Mouse (Mus musculus) E14TG2a.4 (cell line): ENCODE results near the gene Gpsm3.

ENCODE experiments used
- CTCF ChIP-seq: conservative IDR thresholded peaks from 2 replicates; pipeline ENCODE4 v1.5.1; 2014; ENCODE audit warnings: low read length
- NANOG ChIP-seq: IDR thresholded peaks from 2 replicates; pipeline ENCODE4 v1.6.1; 2014; ENCODE audit warnings: borderline replicate concordance, low read length, mixed read lengths
- POU5F1 ChIP-seq: IDR thresholded peaks from 2 replicates; pipeline ENCODE4 v1.6.1; 2014; ENCODE audit warnings: low read length, borderline replicate concordance

DNA sequence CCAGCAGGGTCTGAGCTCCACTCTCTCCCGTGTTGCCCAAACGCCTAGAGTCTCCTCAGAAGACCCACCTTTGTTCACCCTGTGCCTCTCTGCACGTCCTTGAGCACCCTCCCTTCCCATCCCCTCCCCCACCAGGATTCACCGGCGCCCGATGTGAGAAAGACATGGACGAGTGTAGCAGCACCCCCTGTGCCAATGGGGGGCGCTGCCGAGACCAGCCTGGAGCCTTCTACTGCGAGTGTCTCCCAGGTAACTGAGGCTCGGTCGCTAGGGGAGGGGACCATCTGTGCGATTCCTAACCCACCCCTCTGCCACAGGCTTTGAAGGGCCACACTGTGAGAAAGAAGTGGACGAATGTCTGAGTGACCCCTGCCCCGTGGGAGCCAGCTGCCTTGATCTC, 17.2 kb upstream of the Gpsm3 start:
- TF ChIP-seq CTCF (peak; percentile 54; the same call in 1 of the 2 replicates), POU5F1 (no peak), NANOG (no peak)
